Comparison of ENCODE assay signal across 9 mouse cellular contexts in genomic region chr17:36237321-36237921, GRCm38 (mm10). TPM values are rescaled to one million over a fixed set of nuclear protein-coding genes. Genes with fewer than 3 reads are reported as not detected.
DNase-seq lines count a peak whose midpoint lies in the region; ATAC-seq and TF ChIP-seq lines count a peak whose summit lies in the region.
"Had no signal": no experiment of that assay in that cellular context is flagged by ENCODE, and none has a peak within 500 bp of the region (broad histone marks: within the 10 kb centered on the region; RNA-seq: fewer than 3 reads in every experiment).

No protein-coding gene starts in this region.

- no peak for TF ChIP-seq POLR2A in limb, embryonic 14.5 days (IDR thresholded peaks at IDR 0.05; ENCODE audit: borderline replicate concordance, extremely low read depth, insufficient read depth, insufficient read length)

- H3K27me3 ChIP-seq in heart, embryonic 13.5 days (replicated peaks) = peaks cover 47% of the 10 kb centered on the region
- H3K27me3 ChIP-seq in limb, embryonic 14.5 days (ENCODE audit: control insufficient read depth, insufficient read depth, low read length) = peaks cover 35% of the 10 kb centered on the region
- H3K27me3 ChIP-seq in neural tube, embryonic 14.5 days (ENCODE audit: control insufficient read depth, insufficient read depth, low read length) = peaks cover 8% of the 10 kb centered on the region; the same call in 1 of the 2 replicates

- H3K9me3 ChIP-seq in heart, embryonic 13.5 days = no peaks in the 10 kb centered on the region
- H3K9me3 ChIP-seq in limb, embryonic 14.5 days (ENCODE audit: control insufficient read depth, low read length) = no peaks in the 10 kb centered on the region
- no peaks in the 10 kb centered on the region for H3K9me3 ChIP-seq in neural tube, embryonic 14.5 days (ENCODE audit: control insufficient read depth, low read length)
- H3K9me3 ChIP-seq: G1E had no signal

- no peak for ATAC-seq in heart, embryonic 13.5 days (ENCODE audit: extremely low read depth, insufficient number of reproducible peaks, low FRiP score, low TSS enrichment)
- no peak for ATAC-seq in limb, embryonic 14.5 days (ENCODE audit: low FRiP score, low read depth)
- peak; percentile 34; the same call in 1 of the 2 replicates for ATAC-seq in neural tube, embryonic 14.5 days (ENCODE audit: low read depth)
- no peak for ATAC-seq in activated CD4-positive, CD25-positive, alpha-beta regulatory T cell, adult 4 months

- H3K4me1 ChIP-seq in heart, embryonic 13.5 days = peaks cover 14% of the 10 kb centered on the region
- peaks cover 9% of the 10 kb centered on the region; the same call in 1 of the 2 replicates for H3K4me1 ChIP-seq in limb, embryonic 14.5 days (ENCODE audit: control insufficient read depth, insufficient read depth, low read length)
- peaks cover 3% of the 10 kb centered on the region; the same call in 1 of the 2 replicates for H3K4me1 ChIP-seq in neural tube, embryonic 14.5 days (ENCODE audit: control insufficient read depth, insufficient read depth, low read length)

- peak overlapping the region; percentile 50 for H3K4me3 ChIP-seq in heart, embryonic 13.5 days
- peak overlapping the region; percentile 29 for H3K4me3 ChIP-seq in limb, embryonic 14.5 days (replicated peaks; ENCODE audit: low read length)
- peak overlapping the region; percentile 14; the same call in 1 of the 2 replicates for H3K4me3 ChIP-seq in neural tube, embryonic 14.5 days (ENCODE audit: low read depth, low read length)

- peak overlapping the region; percentile 79 for H3K4me2 ChIP-seq in heart, embryonic 13.5 days
- peak overlapping the region; percentile 46 for H3K4me2 ChIP-seq in limb, embryonic 14.5 days (replicated peaks; ENCODE audit: low read depth, low read length, severe bottlenecking)
- peak overlapping the region; percentile 40 for H3K4me2 ChIP-seq in neural tube, embryonic 14.5 days (ENCODE audit: low read depth, low read length)

- H3K36me3 ChIP-seq in heart, embryonic 13.5 days = no peaks in the 10 kb centered on the region
- H3K36me3 ChIP-seq in limb, embryonic 14.5 days (ENCODE audit: control insufficient read depth, insufficient read depth, low read length) = no peaks in the 10 kb centered on the region
- no peaks in the 10 kb centered on the region for H3K36me3 ChIP-seq in neural tube, embryonic 14.5 days (ENCODE audit: control insufficient read depth, insufficient read depth, low read length)
- H3K36me3 ChIP-seq: G1E had no signal

- H3K9ac ChIP-seq in heart, embryonic 13.5 days = peak overlapping the region; percentile 77
- peak overlapping the region; percentile 36 for H3K9ac ChIP-seq in limb, embryonic 14.5 days (ENCODE audit: low read depth, low read length, severe bottlenecking)
- H3K9ac ChIP-seq in neural tube, embryonic 14.5 days (replicated peaks; ENCODE audit: low read depth, low read length) = peak overlapping the region; percentile 17; the same call in 1 of the 2 replicates

- under 1% methylated on average over 27 of the region's 27 CpGs for WGBS in heart, embryonic 13.5 days
- 3% methylated on average over 27 of the region's 27 CpGs for WGBS in limb, embryonic 14.5 days
- whole genome bisulfite sequencing in neural tube, embryonic 14.5 days = 3% methylated on average over 27 of the region's 27 CpGs

- peak; percentile 41 for DNase-seq in embryo, embryonic 11 days
- no peak for DNase-seq in embryo, embryonic 9.5 days (ENCODE audit: extremely low spot score)
- peak; percentile 47 for DNase-seq in ES-CJ7 (ENCODE audit: low read depth, low spot score)
- DNase-seq in limb, embryonic 14.5 days (ENCODE audit: low spot score) = no peak
- DNase-seq in ovary, postnatal 14 days (ENCODE audit: low spot score) = no peak

- no peak overlapping the region for H3K27ac ChIP-seq in heart, embryonic 13.5 days (replicated peaks)
- no peak overlapping the region for H3K27ac ChIP-seq in limb, embryonic 14.5 days (replicated peaks; ENCODE audit: low read depth, low read length)
- no peak overlapping the region for H3K27ac ChIP-seq in neural tube, embryonic 14.5 days (ENCODE audit: low read depth, low read length)

RNA-seq across cellular contexts. Expression of gene Rpp21, which starts 20.4 kb away (rescaled TPM):
- polyA plus RNA-seq in heart, embryonic 13.5 days (2015; fragmentation: Nextera tagmentation; extraction: Ambion mirVana) = 85.0 and 91.8 TPM in 2 replicates
- 73.2 and 87.5 TPM in 2 replicates for polyA plus RNA-seq in limb, embryonic 14.5 days (2012; rRNA removed)
- polyA plus RNA-seq in limb, embryonic 14.5 days (2014; fragmentation: Nextera tagmentation; extraction: Ambion mirVana) = 113 and 123 TPM in 2 replicates
- polyA plus RNA-seq in neural tube, embryonic 14.5 days (2014; fragmentation: Nextera tagmentation; extraction: Ambion mirVana) = 132 and 170 TPM in 2 replicates
- polyA plus RNA-seq in activated CD4-positive, CD25-positive, alpha-beta regulatory T cell, adult 4 months (2017; shearing (Covaris generic)) = 100 to 1,000 TPM; 178 to 195 TPM

RNA-seq across cellular contexts. Expression of gene Trim39, which starts 34.6 kb away (rescaled TPM):
- polyA plus RNA-seq in heart, embryonic 13.5 days (2015; fragmentation: Nextera tagmentation; extraction: Ambion mirVana) = 10.4 and 11.7 TPM in 2 replicates
- polyA plus RNA-seq in limb, embryonic 14.5 days (2012; rRNA removed) = 42.6 and 44.6 TPM in 2 replicates
- 14.5 and 16.9 TPM in 2 replicates for polyA plus RNA-seq in limb, embryonic 14.5 days (2014; fragmentation: Nextera tagmentation; extraction: Ambion mirVana)
- 22.3 and 26.9 TPM in 2 replicates for polyA plus RNA-seq in neural tube, embryonic 14.5 days (2014; fragmentation: Nextera tagmentation; extraction: Ambion mirVana)
- polyA plus RNA-seq in activated CD4-positive, CD25-positive, alpha-beta regulatory T cell, adult 4 months (2017; shearing (Covaris generic)) = 10 to 100 TPM in 1 of 2 experiments, 1 to 10 TPM in 1; 9.2 to 13.2 TPM

RNA-seq across cellular contexts. Expression of gene H2-T3, which starts 47.3 kb away (rescaled TPM):
- polyA plus RNA-seq in heart, embryonic 13.5 days (2015; fragmentation: Nextera tagmentation; extraction: Ambion mirVana) = 0.08 and 0.09 TPM in 2 replicates
- polyA plus RNA-seq in limb, embryonic 14.5 days (2012; rRNA removed) = 0.09 TPM in 1 of 2 replicates, not detected in the other
- polyA plus RNA-seq in limb, embryonic 14.5 days (2014; fragmentation: Nextera tagmentation; extraction: Ambion mirVana) = not detected in 2 replicates
- not detected in 2 replicates for polyA plus RNA-seq in neural tube, embryonic 14.5 days (2014; fragmentation: Nextera tagmentation; extraction: Ambion mirVana)
- 1 to 10 TPM in 1 of 2 experiments, not detected in 1; 5.7 TPM for polyA plus RNA-seq in activated CD4-positive, CD25-positive, alpha-beta regulatory T cell, adult 4 months (2017; shearing (Covaris generic))
- polyA plus RNA-seq: G1E had no signal

RNA-seq across cellular contexts. Expression of gene H2-M10.2, which starts 48.9 kb away (rescaled TPM):
- 0.13 TPM in 1 of 2 replicates, not detected in the other for polyA plus RNA-seq in heart, embryonic 13.5 days (2015; fragmentation: Nextera tagmentation; extraction: Ambion mirVana)
- not detected in 2 replicates for polyA plus RNA-seq in limb, embryonic 14.5 days (2012; rRNA removed)
- polyA plus RNA-seq in limb, embryonic 14.5 days (2014; fragmentation: Nextera tagmentation; extraction: Ambion mirVana) = not detected in 2 replicates
- polyA plus RNA-seq in neural tube, embryonic 14.5 days (2014; fragmentation: Nextera tagmentation; extraction: Ambion mirVana) = 0.24 TPM in 2 replicates
- not detected for polyA plus RNA-seq in activated CD4-positive, CD25-positive, alpha-beta regulatory T cell, adult 4 months (2017; shearing (Covaris generic))
- polyA plus RNA-seq: G1E had no signal

Comparison
In these comparisons a context has a peak if more than half of its experiments do, and no peak if none do; other contexts are left out.
1. DNase-seq: peak in embryo, embryonic 11 days (single experiment) and ES-CJ7 (single experiment); none in embryo, embryonic 9.5 days (single experiment), limb, embryonic 14.5 days (single experiment) and ovary, postnatal 14 days (single experiment).
2. H3K9ac ChIP-seq: peak in every context shown above with its lines; median percentile 77 in heart, embryonic 13.5 days; 36 in limb, embryonic 14.5 days; 17 in neural tube, embryonic 14.5 days.
3. Peak in every context shown above with its lines, with median percentiles within 50 percentile points of each other: H3K4me2 ChIP-seq and H3K4me3 ChIP-seq.